Mouse (Mus musculus) neural tube, embryonic 14.5 days (tissue): ENCODE measurements around the gene Zfpl1. TPM values are rescaled to one million over a fixed set of nuclear protein-coding genes. Genes with fewer than 3 reads are reported as not detected.

Source experiments
- ATAC-seq: fragments of 200-750 bp; cut with Nextera tagmentation; 2 replicates; pipeline ENCODE4 v1.8.0; 2017; ENCODE audit warnings: low read depth, mild to moderate bottlenecking, moderate TSS enrichment, moderate library complexity
- H3K27ac ChIP-seq: fragments of 300-500 bp; sonication (generic); 2 replicates; pipeline ENCODE4 v1.5.1; 2014; ENCODE audit warnings: low read depth, mild to moderate bottlenecking, control low read depth, low read length, moderate library complexity, mixed read lengths
- H3K27me3 ChIP-seq: fragments of 300-500 bp; sonication (generic); 2 replicates; pipeline ENCODE4 v1.6.1; 2014; ENCODE audit warnings: low read length; ENCODE audit not compliant: control insufficient read depth, insufficient read depth
- H3K36me3 ChIP-seq: fragments of 300-500 bp; sonication (generic); 2 replicates; pipeline ENCODE4 v1.6.1; 2014; ENCODE audit warnings: low read length, mixed read lengths; ENCODE audit not compliant: control insufficient read depth, insufficient read depth
- H3K4me1 ChIP-seq: fragments of 300-500 bp; sonication (generic); 2 replicates; pipeline ENCODE4 v1.6.1; 2014; ENCODE audit warnings: low read length; ENCODE audit not compliant: control insufficient read depth, insufficient read depth
- H3K4me2 ChIP-seq: fragments of 300-500 bp; sonication (generic); 2 replicates; pipeline ENCODE4 v1.6.1; 2014; ENCODE audit warnings: mild to moderate bottlenecking, low read depth, low read length, control low read depth
- H3K4me3 ChIP-seq: fragments of 300-500 bp; sonication (generic); 2 replicates; pipeline ENCODE4 v1.5.1; 2014; ENCODE audit warnings: low read depth, low read length, control low read depth, mixed read lengths
- H3K9ac ChIP-seq: fragments of 300-500 bp; sonication (generic); replicated peaks from 2 replicates; pipeline ENCODE4 v1.6.1; 2014; ENCODE audit warnings: low read depth, mild to moderate bottlenecking, control low read depth, low read length, mixed read lengths
- H3K9me3 ChIP-seq: fragments of 300-500 bp; sonication (generic); 2 replicates; pipeline ENCODE4 v1.6.1; 2016; ENCODE audit warnings: low read length; ENCODE audit not compliant: control insufficient read depth
- WGBS: fragments of 180-500 bp; shearing (Covaris S2); extraction: QIAGEN DNeasy Blood & Tissue Kit; methylation state at CpG from one replicate; pipeline ENCODE4 v1.1.7; 2014; 5-methylcytosine and 5-hydroxymethylcytosine counted together
- polyA plus RNA-seq: library from polyadenylated mRNA; unstranded; fragments of >200 nt; fragmentation: Nextera tagmentation; extraction: Ambion mirVana; gene quantifications from 2 replicates; pipeline ENCODE4 v1.2.1, GENCODE M21; 2014

Zfpl1 gene
- polyA plus RNA-seq, 1 experiment from 2014 or later = 85.6 TPM

DNA sequence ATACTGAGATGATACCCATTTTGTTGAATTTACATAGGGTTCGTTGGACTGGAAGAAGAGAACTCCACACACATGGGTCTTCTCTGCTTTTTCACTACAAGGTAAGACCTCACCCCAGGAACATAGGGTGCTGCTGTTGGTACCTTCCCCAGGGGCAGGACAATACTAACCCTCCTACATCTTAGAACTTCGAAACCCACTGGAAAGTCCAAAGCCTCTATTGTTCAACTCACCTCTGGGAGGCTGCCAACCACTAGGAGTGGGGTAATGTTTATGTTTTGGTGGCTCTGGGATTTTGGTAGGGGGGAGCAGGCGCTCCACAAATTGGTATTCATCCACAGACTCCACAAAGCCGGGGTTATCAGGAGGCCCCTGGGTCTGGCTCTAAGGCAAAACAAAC is 28.1 kb downstream of the Zfpl1 start:
- no peaks in the 10 kb centered on the region for H3K9me3 ChIP-seq
- peaks cover 15% of the 10 kb centered on the region for H3K4me1 ChIP-seq
- H3K9ac ChIP-seq = peak overlapping the region; percentile 79; the same call in 1 of the 2 replicates
- H3K4me2 ChIP-seq = peak overlapping the region; percentile 79
- no peak for ATAC-seq
- H3K27ac ChIP-seq = no peak overlapping the region
- WGBS = 68% methylated on average over 4 of the region's 4 CpGs
- no peaks in the 10 kb centered on the region for H3K27me3 ChIP-seq
- H3K4me3 ChIP-seq = peak overlapping the region; percentile 78
- H3K36me3 ChIP-seq = peaks cover 33% of the 10 kb centered on the region

DNA sequence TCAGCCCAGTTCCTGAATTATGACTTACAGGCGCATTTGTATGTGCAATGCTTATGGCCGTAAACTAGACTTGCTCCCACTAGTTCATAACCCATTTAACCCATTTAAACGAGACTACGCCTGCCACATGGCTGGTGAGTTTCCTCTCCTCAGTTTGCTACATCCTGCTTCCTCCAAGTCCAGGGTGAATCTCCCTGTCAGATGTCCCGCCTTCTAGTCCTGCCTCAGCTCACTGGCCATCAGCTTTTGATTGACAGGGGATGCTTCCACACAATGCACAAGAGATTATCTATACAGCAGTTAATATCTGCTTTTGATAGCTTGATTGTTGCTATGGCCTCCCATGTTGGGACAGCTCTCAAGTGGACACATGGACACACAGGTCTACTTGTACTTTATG is 30.5 kb downstream of the Zfpl1 start:
- Histone ChIP-seq H3K27ac (no peak overlapping the region), H3K27me3 (no peaks in the 10 kb centered on the region), H3K4me2 (no peak overlapping the region), H3K36me3 (peaks cover 57% of the 10 kb centered on the region), H3K9ac (no peak overlapping the region), H3K4me3 (no peak overlapping the region), H3K9me3 (no peaks in the 10 kb centered on the region), H3K4me1 (peaks cover 14% of the 10 kb centered on the region)
- ATAC-seq = no peak
- WGBS = 83% methylated on average over 5 of the region's 5 CpGs

GRCm38 (mm10) chr19:6052516-6052915 is 32.2 kb downstream of the Zfpl1 start:
- Histone ChIP-seq H3K36me3 (peaks cover 68% of the 10 kb centered on the region), H3K27ac (no peak overlapping the region), H3K9me3 (no peaks in the 10 kb centered on the region), H3K4me1 (peaks cover 18% of the 10 kb centered on the region), H3K4me2 (no peak overlapping the region), H3K4me3 (no peak overlapping the region), H3K9ac (no peak overlapping the region), H3K27me3 (no peaks in the 10 kb centered on the region)
- WGBS = 84% methylated on average over 7 of the region's 7 CpGs
- no peak for ATAC-seq

- no peak overlapping the region for H3K4me2 ChIP-seq
- peaks cover 18% of the 10 kb centered on the region for H3K4me1 ChIP-seq
- no peaks in the 10 kb centered on the region for H3K9me3 ChIP-seq
- no peak for ATAC-seq
- WGBS = 90% methylated on average over 11 of the region's 11 CpGs
- H3K27me3 ChIP-seq = no peaks in the 10 kb centered on the region
- no peak overlapping the region for H3K27ac ChIP-seq
- H3K4me3 ChIP-seq = no peak overlapping the region; the same call in 1 of the 2 replicates
- no peak overlapping the region; the same call in 1 of the 2 replicates for H3K9ac ChIP-seq
- H3K36me3 ChIP-seq = peaks cover 56% of the 10 kb centered on the region
Observed at GRCm38 (mm10) chr19:6048681-6049410, 35.9 kb downstream of the Zfpl1 start.

DNA sequence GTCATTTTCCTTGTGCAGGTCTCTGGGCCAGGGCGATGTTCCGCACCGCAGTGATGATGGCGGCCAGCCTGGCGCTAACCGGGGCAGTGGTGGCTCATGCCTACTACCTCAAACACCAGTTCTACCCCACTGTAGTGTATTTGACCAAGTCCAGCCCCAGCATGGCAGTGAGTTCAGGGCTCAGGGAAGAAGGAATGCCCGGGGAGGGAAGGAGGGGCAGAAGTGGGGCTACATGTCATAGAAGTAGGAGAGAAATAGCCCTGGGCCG is 36.9 kb downstream of the Zfpl1 start:
- H3K4me3 ChIP-seq = peak overlapping the region; percentile 84
- peaks cover 46% of the 10 kb centered on the region for H3K36me3 ChIP-seq
- no peaks in the 10 kb centered on the region for H3K9me3 ChIP-seq
- H3K4me2 ChIP-seq = peak overlapping the region; percentile 70
- H3K4me1 ChIP-seq = peaks cover 18% of the 10 kb centered on the region
- H3K9ac ChIP-seq = peak overlapping the region; percentile 90; the same call in 1 of the 2 replicates
- no peaks in the 10 kb centered on the region for H3K27me3 ChIP-seq
- no peak overlapping the region for H3K27ac ChIP-seq
- no peak for ATAC-seq
- 86% methylated on average over 8 of the region's 8 CpGs for WGBS

GRCm38 (mm10) chr19:6047154-6047898 is 37.4 kb downstream of the Zfpl1 start:
- H3K36me3 ChIP-seq = peaks cover 41% of the 10 kb centered on the region
- peak; percentile 8 for ATAC-seq
- WGBS = 2% methylated on average over 44 of the region's 44 CpGs

DNA sequence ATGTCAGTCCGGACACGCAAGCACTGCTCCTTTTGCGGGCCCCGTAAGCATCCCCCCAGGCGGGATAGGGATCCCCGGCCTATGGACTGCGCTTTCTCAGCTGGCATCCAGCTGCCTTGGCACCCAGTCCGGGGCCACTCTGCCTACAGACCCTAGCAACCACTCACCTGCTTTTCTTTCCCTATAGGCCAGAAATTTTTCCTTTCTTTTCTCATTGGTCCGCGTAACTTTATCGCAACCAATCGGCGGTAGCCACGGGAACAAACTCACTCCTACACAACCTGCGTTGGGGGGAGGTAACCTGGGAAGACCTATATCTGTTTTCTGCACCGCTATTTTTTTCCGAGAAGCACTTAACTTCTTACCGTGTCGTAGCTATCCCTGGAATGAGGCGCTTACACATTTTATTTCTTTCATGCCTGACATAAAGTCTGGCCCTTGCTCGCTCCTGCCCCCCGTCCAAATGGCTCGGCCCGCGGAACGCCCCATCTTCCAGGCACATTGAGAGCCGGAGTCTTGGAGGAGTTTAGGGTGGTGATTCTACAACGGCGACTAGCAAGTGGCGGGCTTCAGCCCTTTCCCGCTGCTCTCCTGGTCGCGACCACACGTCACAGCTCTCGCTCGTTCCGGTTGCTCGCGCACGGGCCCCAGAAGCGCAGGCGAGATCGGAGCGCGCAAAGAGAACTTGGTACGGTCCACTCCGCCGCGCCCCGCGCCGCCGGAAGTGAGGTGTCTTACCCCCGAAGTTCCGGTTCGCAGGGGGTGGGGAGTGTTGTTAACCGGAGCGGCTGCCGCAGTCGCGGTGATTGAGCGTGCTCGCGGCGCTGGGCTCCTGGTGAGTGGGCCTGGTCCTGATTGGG is 38.2 kb downstream of the Zfpl1 start, which contains the start of gene Syvn1:
TSS of gene Syvn1 (plus strand) at position 283 of the 860 bp plus-strand sequence.
- H3K27ac ChIP-seq = peak within 1 kb of the TSS; percentile 100
- peak within 1 kb of the TSS; percentile 90 for H3K9ac ChIP-seq
- under 1% methylated on average over 55 of the region's 65 CpGs for WGBS
- ATAC-seq = peak; percentile 92
- H3K36me3 ChIP-seq = peaks cover 33% of the 10 kb centered on the region
- peak within 1 kb of the TSS; percentile 70 for H3K4me2 ChIP-seq
- peak within 1 kb of the TSS; percentile 84 for H3K4me3 ChIP-seq
- no peaks in the 10 kb centered on the region for H3K9me3 ChIP-seq
- H3K27me3 ChIP-seq = no peaks in the 10 kb centered on the region
- H3K4me1 ChIP-seq = peaks cover 18% of the 10 kb centered on the region

More at GRCm38 (mm10) chr19:6047154-6047898, 37.4 kb downstream of the Zfpl1 start:
- H3K27me3 ChIP-seq = no peaks in the 10 kb centered on the region
- H3K27ac ChIP-seq = peak overlapping the region; percentile 100
- H3K4me2 ChIP-seq = peak overlapping the region; percentile 70
- no peaks in the 10 kb centered on the region for H3K9me3 ChIP-seq
- peak overlapping the region; percentile 84 for H3K4me3 ChIP-seq
- peaks cover 18% of the 10 kb centered on the region for H3K4me1 ChIP-seq
- H3K9ac ChIP-seq = peak overlapping the region; percentile 90

- Histone ChIP-seq H3K27me3 (no peaks in the 10 kb centered on the region), H3K9ac (peak overlapping the region; percentile 90), H3K4me1 (peaks cover 18% of the 10 kb centered on the region), H3K4me3 (peak overlapping the region; percentile 84), H3K36me3 (peaks cover 24% of the 10 kb centered on the region), H3K4me2 (peak overlapping the region; percentile 70), H3K27ac (peak overlapping the region; percentile 100), H3K9me3 (no peaks in the 10 kb centered on the region)
- peak; percentile 42 for ATAC-seq
- WGBS = 20% methylated on average over 20 of the region's 20 CpGs
Observed at GRCm38 (mm10) chr19:6045366-6046293, 39.1 kb downstream of the Zfpl1 start.
